Comparison of ENCODE assay signal across 9 mouse cellular contexts in genomic region chr2:170322013-170322414, GRCm38 (mm10).
DNase-seq lines count a peak whose midpoint lies in the region; ATAC-seq and TF ChIP-seq lines count a peak whose summit lies in the region.
"Had no signal": no experiment of that assay in that cellular context is flagged by ENCODE, and none has a peak within 500 bp of the region (broad histone marks: within the 10 kb centered on the region; RNA-seq: fewer than 3 reads in every experiment).

No protein-coding gene starts in this region.

- peaks cover 4% of the 10 kb centered on the region for H3K4me1 ChIP-seq in lung, adult 2 months (ENCODE audit: control insufficient read depth, insufficient read depth, low read length)
- H3K4me1 ChIP-seq in embryonic facial prominence, embryonic 15.5 days = peaks cover 23% of the 10 kb centered on the region
- peaks cover 18% of the 10 kb centered on the region; the same call in 1 of the 2 replicates for H3K4me1 ChIP-seq in intestine, embryonic 15.5 days (replicated peaks)
- peaks cover 15% of the 10 kb centered on the region for H3K4me1 ChIP-seq in small intestine, adult 2 months (ENCODE audit: control insufficient read depth, insufficient read depth, insufficient read length, low read length)

- no peak overlapping the region for H3K9ac ChIP-seq in embryonic facial prominence, embryonic 15.5 days
- no peak overlapping the region for H3K9ac ChIP-seq in intestine, embryonic 15.5 days
- H3K9ac ChIP-seq: neural tube, embryonic 12.5 days had no signal

- no peak overlapping the region for H3K4me2 ChIP-seq in embryonic facial prominence, embryonic 15.5 days (replicated peaks)
- H3K4me2 ChIP-seq in intestine, embryonic 15.5 days (replicated peaks) = 0 out of 2 replicates have a peak overlapping the region, but pooled peaks have one; percentile 9
- H3K4me2 ChIP-seq: neural tube, embryonic 12.5 days had no signal

- DNase-seq in lung, adult 18-20 months = peak; percentile 54 to 57
- no peak for DNase-seq in lung, adult 2 months
- no peak for DNase-seq in cerebellum, postnatal 14 days
- DNase-seq in cerebellum, adult 9-10 months = no peak
- no peak for DNase-seq in layer of hippocampus, adult 9-10 months (ENCODE audit: low spot score)

- H3K9me3 ChIP-seq in embryonic facial prominence, embryonic 15.5 days (replicated peaks) = no peaks in the 10 kb centered on the region
- H3K9me3 ChIP-seq in intestine, embryonic 15.5 days = no peaks in the 10 kb centered on the region
- H3K9me3 ChIP-seq: neural tube, embryonic 12.5 days had no signal

- ATAC-seq in embryonic facial prominence, embryonic 15.5 days (ENCODE audit: insufficient number of reproducible peaks, low FRiP score, low TSS enrichment, low read depth) = no peak
- ATAC-seq in intestine, embryonic 15.5 days = no peak

- WGBS in lung, adult 2 months = 33% methylated on average over 3 of the region's 3 CpGs
- 27% methylated on average over 3 of the region's 3 CpGs for WGBS in embryonic facial prominence, embryonic 15.5 days
- 32% methylated on average over 3 of the region's 3 CpGs for WGBS in intestine, embryonic 15.5 days
- 29% methylated on average over 3 of the region's 3 CpGs for WGBS in small intestine, adult 2 months

- no peak overlapping the region for H3K4me3 ChIP-seq in lung, adult 2 months (replicated peaks; ENCODE audit: extremely low read depth, low read depth, low read length)
- H3K4me3 ChIP-seq in embryonic facial prominence, embryonic 15.5 days (replicated peaks) = no peak overlapping the region
- H3K4me3 ChIP-seq in intestine, embryonic 15.5 days (replicated peaks) = no peak overlapping the region
- no peak overlapping the region for H3K4me3 ChIP-seq in small intestine, adult 2 months (ENCODE audit: low read depth, low read length)
- H3K4me3 ChIP-seq: neural tube, embryonic 12.5 days had no signal

- TF ChIP-seq CTCF in lung, adult 2 months (IDR thresholded peaks at IDR 0.05; ENCODE audit: insufficient read depth, low read length) = no peak
- no peak for TF ChIP-seq CTCF in small intestine, adult 2 months (IDR thresholded peaks at IDR 0.05; ENCODE audit: extremely low read depth, insufficient read length, insufficient replicate concordance, low read depth, low read length)

- H3K27ac ChIP-seq in embryonic facial prominence, embryonic 15.5 days (replicated peaks) = 0 out of 2 replicates have a peak overlapping the region, but pooled peaks have one; percentile 24
- peak overlapping the region; percentile 36; the same call in 1 of the 2 replicates for H3K27ac ChIP-seq in intestine, embryonic 15.5 days
- H3K27ac ChIP-seq in small intestine, adult 2 months (ENCODE audit: insufficient read depth, low read depth, low read length) = peak overlapping the region; percentile 52
- H3K27ac ChIP-seq: neural tube, embryonic 12.5 days had no signal

- no peaks in the 10 kb centered on the region for H3K36me3 ChIP-seq in embryonic facial prominence, embryonic 15.5 days
- H3K36me3 ChIP-seq in intestine, embryonic 15.5 days = no peaks in the 10 kb centered on the region
- no peaks in the 10 kb centered on the region for H3K36me3 ChIP-seq in small intestine, adult 2 months (ENCODE audit: control insufficient read depth, insufficient read depth, low read length)
- H3K36me3 ChIP-seq: neural tube, embryonic 12.5 days had no signal

- no peak for TF ChIP-seq POLR2A in lung, adult 2 months (IDR thresholded peaks at IDR 0.05; ENCODE audit: borderline replicate concordance, extremely low read depth, low read depth, low read length)
- TF ChIP-seq POLR2A in small intestine, adult 2 months (IDR thresholded peaks at IDR 0.05; ENCODE audit: low read depth, low read length) = no peak

- no peaks in the 10 kb centered on the region for H3K27me3 ChIP-seq in embryonic facial prominence, embryonic 15.5 days
- H3K27me3 ChIP-seq in intestine, embryonic 15.5 days (replicated peaks) = no peaks in the 10 kb centered on the region
- H3K27me3 ChIP-seq in small intestine, adult 2 months (ENCODE audit: control insufficient read depth, insufficient read depth, low read length) = no peaks in the 10 kb centered on the region
- H3K27me3 ChIP-seq: neural tube, embryonic 12.5 days had no signal

Comparison
In these comparisons a context has a peak if more than half of its experiments do, and no peak if none do; other contexts are left out.
1. DNase-seq: peak in lung, adult 18-20 months (2 of 2); none in lung, adult 2 months (single experiment), cerebellum, postnatal 14 days (0 of 2), cerebellum, adult 9-10 months (single experiment) and layer of hippocampus, adult 9-10 months (single experiment).
2. Peak in every context shown above with its lines, with median percentiles within 50 percentile points of each other: H3K27ac ChIP-seq.